Mouse (Mus musculus) testis, postnatal 14 days (tissue): Measurements from ENCODE around the gene Slco2a1.

Source experiments
- DNase-seq: peaks from one replicate; pipeline ENCODE4 v3.0.0; 2021; ENCODE audit warnings: low spot score

Gene Slco2a1

GRCm38 (mm10) chr9:102982376-102982775 lies 6.1 kb upstream of the Slco2a1 start:
- no peak for DNase-seq

- DNase-seq = no peak
Observed at GRCm38 (mm10) chr9:102985111-102985510, 3.4 kb upstream of the Slco2a1 start.

GRCm38 (mm10) chr9:102985939-102986338 lies 2.6 kb upstream of the Slco2a1 start:
- no peak for DNase-seq

GRCm38 (mm10) chr9:102990306-102991133 lies 2.0 kb downstream of the Slco2a1 start:
- no peak for DNase-seq

GRCm38 (mm10) chr9:102991134-102991406 lies 2.6 kb downstream of the Slco2a1 start:
- DNase-seq = no peak

GRCm38 (mm10) chr9:102992877-102993276 lies 4.4 kb downstream of the Slco2a1 start:
- peak; percentile 26 for DNase-seq

- no peak for DNase-seq
Observed at GRCm38 (mm10) chr9:102993764-102994163, 5.3 kb downstream of the Slco2a1 start.

GRCm38 (mm10) chr9:102995800-102996635 lies 7.5 kb downstream of the Slco2a1 start:
- DNase-seq = no peak

- no peak for DNase-seq
Observed at GRCm38 (mm10) chr9:103000384-103000783, 11.9 kb downstream of the Slco2a1 start.

- no peak for DNase-seq
Observed at GRCm38 (mm10) chr9:103004343-103004742, 15.8 kb downstream of the Slco2a1 start.

- DNase-seq = peak; percentile 27
Observed at GRCm38 (mm10) chr9:103007699-103008078, 19.2 kb downstream of the Slco2a1 start.

GRCm38 (mm10) chr9:103008079-103008855 lies 19.8 kb downstream of the Slco2a1 start:
- no peak for DNase-seq

GRCm38 (mm10) chr9:103010161-103010560 lies 21.6 kb downstream of the Slco2a1 start:
- no peak for DNase-seq

GRCm38 (mm10) chr9:103013366-103013765 lies 24.9 kb downstream of the Slco2a1 start:
- peak; percentile 19 for DNase-seq

GRCm38 (mm10) chr9:103014686-103015085 lies 26.2 kb downstream of the Slco2a1 start:
- no peak for DNase-seq

GRCm38 (mm10) chr9:103024116-103024515 lies 35.6 kb downstream of the Slco2a1 start:
- no peak for DNase-seq

GRCm38 (mm10) chr9:103027150-103027889 lies 38.8 kb downstream of the Slco2a1 start:
- no peak for DNase-seq

GRCm38 (mm10) chr9:103029012-103029411 lies 40.5 kb downstream of the Slco2a1 start:
- no peak for DNase-seq

GRCm38 (mm10) chr9:103030041-103030440 lies 41.5 kb downstream of the Slco2a1 start:
- no peak for DNase-seq

- no peak for DNase-seq
Observed at GRCm38 (mm10) chr9:103031211-103031610, 42.7 kb downstream of the Slco2a1 start.

GRCm38 (mm10) chr9:103032193-103032592 lies 43.7 kb downstream of the Slco2a1 start:
- DNase-seq = no peak

GRCm38 (mm10) chr9:103033381-103033780 lies 44.9 kb downstream of the Slco2a1 start:
- no peak for DNase-seq
